Mouse (Mus musculus): Measurements from ENCODE around the gene Ccl6.

Gene Ccl6

DNA sequence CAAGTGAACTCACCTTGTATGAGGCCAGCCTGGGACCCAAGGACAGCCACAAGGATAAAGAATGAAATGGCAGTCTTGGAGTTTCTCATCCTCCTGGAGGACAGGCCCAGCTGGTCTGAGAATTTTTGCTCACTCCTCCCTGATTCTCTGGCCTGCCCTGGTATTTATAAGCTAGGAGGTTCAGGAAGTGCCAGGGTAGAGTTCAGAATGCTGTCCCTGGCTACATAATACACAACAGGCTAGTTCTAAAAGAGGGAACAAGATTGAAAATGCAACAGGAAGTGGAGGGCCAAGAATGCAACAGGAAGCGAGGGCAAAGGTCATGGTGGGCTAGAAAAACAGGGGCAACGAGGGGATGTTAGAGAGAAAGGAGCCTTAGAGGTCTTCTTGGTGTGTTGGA lies at the start of gene Ccl6:
Ccl6 (minus strand) TSS at position 235 of the 400 bp plus-strand sequence.
- no peak for DNase-seq

GRCm38 (mm10) chr11:83641216-83641615 lies 48.3 kb upstream of the Ccl6 start:
- no peak for DNase-seq

DNA sequence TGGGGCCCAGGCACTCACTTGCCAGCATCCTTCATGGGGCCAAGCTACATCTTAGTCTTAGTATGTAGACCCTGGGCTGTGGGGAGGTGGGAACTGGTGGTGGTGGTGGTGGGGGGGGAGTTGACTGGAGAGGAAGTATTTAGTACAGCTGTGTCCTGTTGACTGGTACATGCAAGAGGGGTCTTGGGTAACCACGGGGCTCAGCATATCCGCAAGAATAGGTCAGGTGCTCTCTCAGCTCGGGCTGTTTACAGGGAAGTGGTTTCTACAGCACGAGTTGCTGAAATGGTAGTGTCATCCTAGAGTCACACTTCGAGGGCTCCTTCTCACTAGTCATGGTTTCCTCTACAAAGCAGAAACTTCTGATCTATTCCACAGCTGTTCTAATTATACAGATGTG lies 47.3 kb upstream of the Ccl6 start:
- DNase-seq: peak; percentile 55 to 79

DNA sequence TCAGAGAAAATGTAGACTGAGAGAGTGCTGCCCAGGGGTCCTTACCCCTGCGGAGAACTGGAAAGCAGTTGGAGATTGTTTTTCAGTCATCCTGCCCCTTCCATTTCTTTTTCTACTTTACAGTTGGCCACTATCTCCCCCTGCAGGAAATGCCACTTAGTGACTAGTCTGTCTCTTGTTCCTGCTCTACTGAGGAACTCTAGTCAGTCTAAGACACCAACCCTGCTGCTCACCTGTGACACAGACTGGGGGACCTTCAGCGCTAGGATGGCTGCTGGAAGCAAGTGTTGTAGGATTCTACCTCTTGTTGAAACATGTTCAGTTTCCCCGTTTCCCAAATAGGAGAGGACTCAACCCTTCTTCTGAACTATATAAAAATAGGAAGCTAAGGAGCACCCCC lies 46.6 kb upstream of the Ccl6 start:
- DNase-seq: peak in 1 of 2 experiments; percentile 48

GRCm38 (mm10) chr11:83638934-83639333 lies 46.0 kb upstream of the Ccl6 start:
- no peak for DNase-seq

DNA sequence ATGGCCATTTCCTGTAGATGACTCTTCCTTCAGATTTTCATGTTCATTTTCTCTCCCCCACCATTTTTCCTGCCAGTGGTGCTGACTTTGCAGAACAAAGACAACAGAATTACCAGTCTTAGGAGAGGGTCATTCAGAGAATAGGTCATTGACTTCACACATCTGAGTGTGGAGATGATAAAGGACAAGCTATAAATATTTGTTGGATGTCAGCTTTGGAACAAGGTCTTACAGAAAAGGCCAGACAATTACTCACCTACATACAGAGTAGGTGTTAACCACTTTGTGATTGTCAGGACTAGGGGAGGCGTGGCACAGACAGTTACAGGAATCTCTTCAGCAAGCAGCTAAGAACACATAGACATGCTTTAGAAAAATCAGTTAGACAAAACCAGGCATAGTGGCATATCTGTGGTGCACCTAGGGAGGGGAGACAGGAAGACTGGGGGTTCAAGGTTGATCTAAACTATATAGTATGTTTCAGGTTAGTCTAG lies 43.9 kb upstream of the Ccl6 start:
- no peak for DNase-seq

- DNase-seq: no peak
Measured at GRCm38 (mm10) chr11:83634898-83635297, 42.0 kb upstream of the Ccl6 start.

DNA sequence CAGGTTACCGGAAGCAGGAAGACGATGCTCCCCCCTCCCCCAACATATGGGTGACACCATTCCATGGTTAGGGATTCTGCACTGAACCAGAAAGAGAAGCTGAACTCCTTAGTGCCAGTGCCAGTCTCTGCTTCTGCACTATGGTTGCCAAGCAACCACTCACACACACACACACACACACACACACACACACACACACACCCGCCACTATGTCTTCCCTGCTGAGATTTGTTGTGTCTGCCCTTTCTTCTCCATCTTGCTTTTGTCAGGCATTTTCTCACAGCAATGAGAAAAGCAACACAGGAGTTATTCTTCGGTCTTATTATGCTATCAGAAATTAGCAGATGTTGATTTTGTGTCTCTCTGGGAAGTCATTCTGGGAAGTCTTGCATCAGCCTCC lies 41.5 kb upstream of the Ccl6 start:
- DNase-seq: no peak

- no peak for DNase-seq
Measured at GRCm38 (mm10) chr11:83632744-83633143, 39.9 kb upstream of the Ccl6 start.

DNA sequence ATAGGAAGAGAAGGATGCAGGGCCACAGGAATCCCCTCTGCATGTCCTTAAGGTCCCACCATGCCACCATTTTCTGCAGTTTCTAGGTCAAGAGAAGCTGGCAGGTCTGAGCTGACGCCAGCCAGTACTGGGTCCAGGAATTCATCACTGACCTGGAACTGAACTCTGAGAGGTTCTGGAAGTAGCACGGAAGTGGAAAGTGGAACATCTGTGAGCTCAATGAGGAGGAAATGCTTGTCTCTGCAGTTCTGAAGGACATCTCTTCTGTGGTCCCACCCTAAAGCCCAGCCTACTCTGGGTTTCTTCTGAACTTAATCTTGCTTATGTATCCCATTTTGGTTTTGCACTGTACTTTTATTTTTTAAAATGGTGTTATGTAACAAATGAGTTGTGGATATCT lies 38.2 kb upstream of the Ccl6 start:
- DNase-seq: no peak

- DNase-seq: no peak
Measured at GRCm38 (mm10) chr11:83630630-83631029, 37.7 kb upstream of the Ccl6 start.

DNA sequence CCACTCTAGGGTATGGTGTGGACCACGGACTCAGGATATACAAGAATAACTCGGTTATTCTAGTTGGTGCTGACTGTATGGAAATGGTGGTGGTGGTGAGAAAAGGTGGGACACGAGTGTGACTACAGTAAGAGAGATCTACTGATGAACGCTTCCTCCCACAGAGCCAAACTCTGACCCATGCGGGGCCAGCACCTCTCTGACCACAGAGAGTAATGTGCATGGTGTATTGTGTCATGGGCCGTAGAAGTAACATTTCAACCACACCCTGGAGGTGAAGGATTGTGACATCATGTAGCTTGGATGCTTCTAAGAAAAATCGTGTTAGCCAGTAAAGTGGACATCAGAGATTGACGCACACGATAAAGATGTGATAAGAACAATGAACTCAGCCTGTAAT lies 35.9 kb upstream of the Ccl6 start:
- DNase-seq: no peak

DNA sequence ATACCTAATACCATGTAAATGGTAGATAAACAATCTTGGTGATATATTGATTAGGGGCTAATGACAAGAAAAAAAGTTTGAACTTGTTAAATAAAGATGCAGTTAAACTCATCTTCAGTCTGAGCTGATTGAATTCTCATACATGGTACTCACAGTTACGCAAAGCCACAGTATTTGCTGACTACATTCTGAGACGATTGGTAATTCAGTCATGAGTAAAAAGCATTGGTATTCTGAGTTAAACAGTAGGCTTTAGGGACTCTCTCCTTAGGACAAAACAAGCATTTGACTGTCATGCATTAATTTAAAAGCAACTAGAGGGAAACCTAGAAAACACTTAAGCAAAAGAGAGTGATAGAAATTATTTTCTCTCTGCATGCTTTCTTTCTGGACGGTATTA lies 30.7 kb upstream of the Ccl6 start:
- DNase-seq: no peak

DNA sequence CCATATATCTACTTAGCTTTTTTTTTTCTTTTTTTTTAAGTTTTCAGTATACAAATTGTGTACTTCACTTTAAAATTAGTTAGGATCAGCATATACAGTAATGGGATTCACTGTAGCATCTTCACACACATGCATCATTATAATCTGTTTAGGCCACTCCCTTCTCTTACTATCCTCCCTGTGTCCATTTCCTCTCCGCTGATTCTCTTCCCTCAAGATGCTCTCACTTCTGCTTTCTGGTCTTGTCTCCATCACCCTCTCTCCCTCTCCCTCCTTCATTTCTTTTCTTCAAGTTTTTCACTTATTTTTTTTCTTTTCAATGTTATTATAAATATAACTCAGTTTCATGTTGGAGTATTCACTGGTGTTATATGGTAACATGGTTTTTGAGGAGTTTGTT lies 26.1 kb upstream of the Ccl6 start:
- no peak for DNase-seq

GRCm38 (mm10) chr11:83618238-83618637 lies 25.4 kb upstream of the Ccl6 start:
- DNase-seq: no peak

- DNase-seq: no peak
Measured at GRCm38 (mm10) chr11:83616586-83616985, 23.7 kb upstream of the Ccl6 start.

GRCm38 (mm10) chr11:83610900-83611299 lies 18.0 kb upstream of the Ccl6 start:
- DNase-seq: no peak

DNA sequence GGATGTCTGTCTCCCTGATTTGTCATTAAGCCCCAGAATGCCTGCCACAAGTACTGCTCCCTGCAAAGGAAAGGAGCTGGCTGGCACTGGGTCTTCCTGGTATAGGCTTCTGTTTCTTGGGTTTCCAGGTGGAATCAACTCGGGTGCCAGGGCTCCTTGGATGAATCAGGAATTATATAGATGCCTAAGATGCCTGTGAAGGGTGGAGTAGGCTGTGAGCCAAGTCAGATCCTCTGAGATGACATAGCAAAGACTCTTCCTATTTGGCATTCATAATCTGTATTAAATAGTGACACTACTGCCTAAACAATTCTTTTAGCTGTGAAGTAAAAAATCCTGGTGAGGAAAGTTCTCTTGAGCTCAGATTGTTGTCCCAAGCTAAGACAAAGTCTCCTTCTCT lies 13.5 kb upstream of the Ccl6 start:
- no peak for DNase-seq

DNA sequence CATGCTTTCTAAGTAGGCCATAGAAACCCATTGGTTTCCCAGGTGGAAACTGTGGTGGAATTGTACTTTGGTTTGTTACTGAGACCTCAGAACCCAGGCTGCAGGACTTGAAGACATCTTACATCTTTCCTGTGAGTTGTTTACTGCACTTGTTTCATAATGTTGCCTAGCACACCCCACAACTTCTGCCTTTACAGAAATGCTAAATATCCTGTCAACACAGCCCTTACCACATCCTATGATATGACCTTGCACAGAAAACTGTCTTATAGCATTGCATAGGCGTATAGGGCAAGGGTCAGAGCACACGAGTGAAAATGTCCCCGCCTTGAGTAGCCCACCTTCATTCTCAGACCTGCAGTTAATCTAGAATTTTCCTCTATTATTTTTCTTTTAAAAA lies 12.6 kb upstream of the Ccl6 start:
- no peak for DNase-seq

GRCm38 (mm10) chr11:83604698-83605097 lies 11.8 kb upstream of the Ccl6 start:
- no peak for DNase-seq

DNA sequence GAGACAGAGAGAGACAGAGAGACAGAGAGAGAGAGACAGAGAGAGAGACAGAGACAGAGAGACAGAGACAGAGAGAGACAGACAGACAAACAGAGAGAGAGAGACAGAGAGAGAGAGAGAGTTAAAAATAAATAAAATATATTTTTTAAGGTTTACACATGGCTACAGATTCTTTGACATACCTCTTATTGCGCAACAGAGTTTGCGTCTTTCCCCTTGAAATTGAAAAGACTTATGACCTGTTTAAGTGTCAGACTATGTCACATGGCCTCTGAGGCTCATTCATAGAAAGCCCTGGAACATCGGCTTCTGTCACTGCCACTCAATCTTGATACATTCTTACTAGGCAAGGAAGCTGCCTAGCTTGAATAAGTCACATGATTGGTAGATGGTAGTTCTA lies 10.5 kb upstream of the Ccl6 start:
- no peak for DNase-seq

DNA sequence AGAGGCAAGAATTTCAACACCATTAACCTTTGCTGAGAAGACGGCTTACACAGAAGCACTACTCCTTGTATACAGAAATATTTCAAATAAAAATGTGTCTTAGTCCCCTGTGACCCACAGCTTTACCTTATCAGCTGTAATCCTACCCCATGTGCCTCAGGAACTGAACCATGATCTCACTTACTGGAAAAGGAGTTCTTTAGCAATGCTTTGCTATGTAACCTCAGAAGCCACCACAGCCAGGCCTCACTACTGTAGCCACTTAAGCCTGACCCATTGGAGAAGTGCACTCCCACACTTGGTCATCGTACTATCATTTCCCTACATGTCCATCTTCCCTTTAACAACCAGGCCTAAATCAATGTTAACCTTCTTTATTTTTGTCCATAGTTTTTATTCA lies 7.7 kb upstream of the Ccl6 start:
- no peak for DNase-seq

GRCm38 (mm10) chr11:83598991-83599390 lies 6.1 kb upstream of the Ccl6 start:
- no peak for DNase-seq

DNA sequence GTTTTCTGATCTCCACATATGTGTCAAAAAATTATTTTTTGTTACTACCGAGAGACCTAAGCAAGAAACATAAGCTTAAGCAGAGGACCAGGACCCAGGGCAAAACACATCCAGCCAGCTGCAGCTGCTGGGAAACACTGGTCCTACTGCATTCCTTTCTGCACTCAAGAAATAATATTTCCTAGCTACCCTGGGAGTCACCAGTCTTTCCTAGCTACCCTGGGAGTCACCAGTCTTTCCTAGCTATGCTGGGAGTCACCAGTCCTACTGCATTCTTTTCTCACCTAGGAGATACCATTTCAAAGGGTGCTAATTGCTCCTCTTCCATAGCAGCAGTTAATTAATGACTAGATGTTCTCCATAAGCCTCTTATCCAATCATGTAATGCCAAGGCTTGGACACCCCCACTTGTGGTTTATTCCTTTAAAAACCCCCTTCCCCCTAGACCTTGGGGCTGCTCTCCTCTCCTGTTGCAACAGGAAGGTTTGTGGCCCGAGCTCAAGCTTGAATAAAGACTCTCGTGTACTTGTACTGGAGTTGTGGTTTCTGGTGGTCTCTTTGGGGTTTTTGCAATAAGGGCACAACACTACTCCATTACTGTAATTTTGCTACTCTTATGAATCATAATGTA lies 5.4 kb upstream of the Ccl6 start:
- no peak for DNase-seq

- no peak for DNase-seq
Measured at GRCm38 (mm10) chr11:83597796-83598195, 4.9 kb upstream of the Ccl6 start.
